Mouse (Mus musculus) olfactory bulb, adult 2 months (tissue): Measurements from ENCODE around the gene Trim14.

Experiments used
- CTCF ChIP-seq: fragments of 200-500 bp; IDR thresholded peaks from 2 replicates; pipeline ENCODE4 v1.5.1; 2012; ENCODE audit warnings: low read depth, mild to moderate bottlenecking, low read length, moderate library complexity; ENCODE audit not compliant: insufficient read depth
- POLR2A ChIP-seq: fragments of 200-500 bp; IDR thresholded peaks from 2 replicates; pipeline ENCODE4 v1.6.1; 2012; ENCODE audit warnings: mild to moderate bottlenecking, low read depth, low read length, moderate library complexity; ENCODE audit not compliant: insufficient read depth

DNA sequence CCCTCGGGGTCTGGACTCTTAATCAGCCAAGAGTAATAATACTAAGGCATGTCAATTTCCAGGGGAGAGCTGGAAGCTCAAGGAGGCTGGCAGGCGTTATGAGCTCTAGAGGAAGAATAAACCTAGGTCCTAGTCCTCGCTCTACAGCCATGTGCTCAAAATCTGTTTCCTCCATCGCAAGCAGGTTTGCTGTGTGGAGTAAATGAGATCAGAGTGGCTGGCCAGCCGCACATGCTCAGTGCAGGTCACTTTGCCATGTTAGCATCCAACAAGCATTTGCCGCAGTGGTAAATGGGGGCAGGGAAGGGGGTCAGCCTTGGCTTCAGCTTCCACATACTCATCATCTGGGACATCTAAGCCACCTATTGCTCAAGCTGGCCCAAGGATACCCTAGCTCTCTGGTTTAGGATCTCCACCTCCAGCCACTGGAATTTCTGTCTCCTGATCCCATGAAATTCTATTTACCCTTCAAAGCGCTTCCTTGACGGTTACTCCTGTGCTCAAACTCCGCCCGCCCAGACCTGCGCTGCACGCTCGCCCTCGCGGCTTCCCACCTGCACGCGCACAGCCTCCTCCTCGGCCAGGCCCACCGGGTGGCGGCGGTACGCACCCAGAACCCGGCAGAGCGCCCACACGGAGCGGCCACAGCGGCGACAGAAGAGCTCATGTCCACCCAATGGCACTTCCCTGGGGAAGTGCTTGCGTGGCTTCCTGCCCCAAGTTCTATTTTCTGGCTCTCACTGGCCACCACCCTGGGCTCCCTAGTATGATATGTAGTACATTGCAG is 1.8 kb downstream of the Trim14 start:
- TF ChIP-seq CTCF (no peak), POLR2A (no peak)
